Mouse (Mus musculus): Measurements from ENCODE around the gene Ift122. TPM values are rescaled to one million over a fixed set of nuclear protein-coding genes. Genes with fewer than 3 reads are reported as not detected.

The Ift122 gene
- total and polyA plus RNA-seq, 3 experiments, result 3.3 to 8.0 TPM; not detected in 1

GRCm38 (mm10) chr6:115811606-115812005, 41.7 kb upstream of the Ift122 start:
- Histone ChIP-seq H3K27ac (ENCODE audit: control insufficient read depth, low read depth, low read length) (no peak overlapping the region), H3K9ac (ENCODE audit: control insufficient read depth, low read depth, low read length, poor library complexity, severe bottlenecking) (no peak overlapping the region), H3K36me3 (ENCODE audit: control insufficient read depth in 1 of 2, insufficient read depth in 2 of 2, low read length in 2 of 2) (peaks cover 9 to 11% of the 10 kb centered on the region in 2 experiments), H3K4me3 (ENCODE audit: control insufficient read depth in 1 of 2, insufficient read depth in 1 of 2, low read depth in 2 of 2, low read length in 2 of 2) (no peak overlapping the region), H3K4me1 (ENCODE audit: control insufficient read depth in 1 of 2, insufficient read depth in 2 of 2, low read length in 2 of 2) (peaks cover 4 to 14% of the 10 kb centered on the region in 2 experiments), H3K9me3 (replicated peaks; ENCODE audit: insufficient read depth, low read length) (no peaks in the 10 kb centered on the region), H3K27me3 (ENCODE audit: control insufficient read depth in 1 of 2, insufficient read depth in 2 of 2, low read length in 2 of 2) (no peaks in the 10 kb centered on the region), H3K79me2 (ENCODE audit: control insufficient read depth, insufficient read depth, low read length, poor library complexity) (peaks cover 19% of the 10 kb centered on the region)
- no peak for TF ChIP-seq GABPA (IDR thresholded peaks at IDR 0.05; ENCODE audit: low read depth, low read length)
- TF ChIP-seq CHD1 (IDR thresholded peaks at IDR 0.05; ENCODE audit: low read depth, low read length), result no peak
- TF ChIP-seq ELF1 (IDR thresholded peaks at IDR 0.05; ENCODE audit: low read depth, low read length), result no peak
- TF ChIP-seq TBP (IDR thresholded peaks at IDR 0.05; ENCODE audit: low read depth, low read length), result no peak
- no peak for TF ChIP-seq TAL1 (IDR thresholded peaks at IDR 0.05; ENCODE audit: low read length)
- TF ChIP-seq RAD21 (IDR thresholded peaks at IDR 0.05; ENCODE audit: low read depth, low read length), result no peak
- no peak for TF ChIP-seq USF2 (IDR thresholded peaks at IDR 0.05; ENCODE audit: borderline replicate concordance in 1 of 2, insufficient read depth in 1 of 2, low read depth in 1 of 2, low read length in 2 of 2)
- no peak for TF ChIP-seq ETS1 (IDR thresholded peaks at IDR 0.05; ENCODE audit: low read depth, low read length)
- no peak for TF ChIP-seq ZNF384 (IDR thresholded peaks at IDR 0.05; ENCODE audit: low read depth, low read length)
- TF ChIP-seq POLR2AphosphoS2 (IDR thresholded peaks at IDR 0.05; ENCODE audit: low read length), result no peak
- no peak for TF ChIP-seq ZKSCAN1 (IDR thresholded peaks at IDR 0.05; ENCODE audit: low read depth, low read length)
- DNase-seq (ENCODE audit: low read depth, low spot score), result no peak

GRCm38 (mm10) chr6:115814104-115814503, 39.2 kb upstream of the Ift122 start:
- DNase-seq (ENCODE audit: low read depth, low spot score), result peak; percentile 91
- Histone ChIP-seq H3K4me1 (ENCODE audit: control insufficient read depth in 1 of 2, insufficient read depth in 2 of 2, low read length in 2 of 2) (peaks cover 4 to 13% of the 10 kb centered on the region in 2 experiments), H3K36me3 (ENCODE audit: control insufficient read depth in 1 of 2, insufficient read depth in 2 of 2, low read length in 2 of 2) (peaks cover 0 to 10% of the 10 kb centered on the region in 2 experiments; a peak in 2 of 4 replicates), H3K9me3 (replicated peaks; ENCODE audit: insufficient read depth, low read length) (no peaks in the 10 kb centered on the region), H3K27me3 (ENCODE audit: control insufficient read depth in 1 of 2, insufficient read depth in 2 of 2, low read length in 2 of 2) (no peaks in the 10 kb centered on the region), H3K9ac (ENCODE audit: control insufficient read depth, low read depth, low read length, poor library complexity, severe bottlenecking) (peak overlapping the region; percentile 56), H3K4me3 (ENCODE audit: control insufficient read depth in 1 of 2, insufficient read depth in 1 of 2, low read depth in 2 of 2, low read length in 2 of 2) (peak overlapping the region; percentile 25 to 47), H3K27ac (ENCODE audit: control insufficient read depth, low read depth, low read length) (peak overlapping the region; percentile 68), H3K79me2 (ENCODE audit: control insufficient read depth, insufficient read depth, low read length, poor library complexity) (no peaks in the 10 kb centered on the region)
- TF ChIP-seq ZKSCAN1 (IDR thresholded peaks at IDR 0.05; ENCODE audit: low read depth, low read length), result no peak
- TF ChIP-seq HCFC1 (IDR thresholded peaks at IDR 0.05; ENCODE audit: low read depth, low read length), result peak; percentile 55; the same call in 1 of the 2 replicates
- peak; percentile 62 for TF ChIP-seq RAD21 (IDR thresholded peaks at IDR 0.05; ENCODE audit: low read depth, low read length)
- TF ChIP-seq MAZ (IDR thresholded peaks at IDR 0.05; ENCODE audit: low read depth, low read length), result peak; percentile 59; the same call in 1 of the 2 replicates
- peak; percentile 72 to 86 (median 74) for TF ChIP-seq CTCF (IDR thresholded peaks at IDR 0.05 in 2 of 3, conservative IDR thresholded peaks at IDR 0.05 in 1 of 3; ENCODE audit: control insufficient read depth in 1 of 3, insufficient read depth in 1 of 3, low read depth in 2 of 3, low read length in 3 of 3, poor library complexity in 1 of 3, severe bottlenecking in 1 of 3)
- no peak for TF ChIP-seq POLR2AphosphoS2 (IDR thresholded peaks at IDR 0.05; ENCODE audit: low read length)
- no peak for TF ChIP-seq NRF1 (IDR thresholded peaks at IDR 0.05; ENCODE audit: insufficient read depth, low read depth, low read length, poor library complexity, severe bottlenecking)
- peak; percentile 72 to 76; a peak in 3 of 4 replicates for TF ChIP-seq EP300 (IDR thresholded peaks at IDR 0.05; ENCODE audit: low read depth in 1 of 2, low read length in 2 of 2)
- no peak for TF ChIP-seq USF1 (IDR thresholded peaks at IDR 0.05; ENCODE audit: low read depth, low read length)
- TF ChIP-seq SMC3 (IDR thresholded peaks at IDR 0.05; ENCODE audit: low read depth, low read length), result peak; percentile 83
- peak; percentile 66 for TF ChIP-seq RCOR1 (IDR thresholded peaks at IDR 0.05; ENCODE audit: low read depth, low read length)
- peak; percentile 75 for TF ChIP-seq TAL1 (IDR thresholded peaks at IDR 0.05; ENCODE audit: low read length)
- TF ChIP-seq MYB (IDR thresholded peaks at IDR 0.05; ENCODE audit: low read depth, low read length), result no peak
- peak; percentile 52; the same call in 1 of the 2 replicates for TF ChIP-seq MYC (IDR thresholded peaks at IDR 0.05; ENCODE audit: low read depth, low read length)
- no peak for TF ChIP-seq MEF2A (IDR thresholded peaks at IDR 0.05; ENCODE audit: extremely low read depth, insufficient replicate concordance, low read depth, low read length, poor library complexity, severe bottlenecking)
- TF ChIP-seq UBTF (IDR thresholded peaks at IDR 0.05; ENCODE audit: borderline replicate concordance, insufficient read depth, low read depth, low read length), result no peak
- TF ChIP-seq MAX (IDR thresholded peaks at IDR 0.05; ENCODE audit: low read length), result no peak
- 0 out of 4 replicates have a peak, but pooled peaks of 1 of the 2 experiments have one; percentile 27 for TF ChIP-seq POLR2A (IDR thresholded peaks at IDR 0.05; ENCODE audit: control insufficient read depth in 1 of 2, insufficient read depth in 1 of 2, low read depth in 1 of 2, low read length in 2 of 2, poor library complexity in 1 of 2)
- peak; percentile 76 for TF ChIP-seq SIN3A (IDR thresholded peaks at IDR 0.05; ENCODE audit: low read length)
- TF ChIP-seq JUND (IDR thresholded peaks at IDR 0.05; ENCODE audit: low read depth, low read length), result no peak
- peak; percentile 5; the same call in 1 of the 2 replicates for TF ChIP-seq TBP (IDR thresholded peaks at IDR 0.05; ENCODE audit: low read depth, low read length)
- TF ChIP-seq ELF1 (IDR thresholded peaks at IDR 0.05; ENCODE audit: low read depth, low read length), result 0 out of 2 replicates have a peak, but pooled peaks have one; percentile 9
- no peak for TF ChIP-seq ZNF384 (IDR thresholded peaks at IDR 0.05; ENCODE audit: low read depth, low read length)
- TF ChIP-seq GATA1 (IDR thresholded peaks at IDR 0.05; ENCODE audit: low read depth, low read length), result peak; percentile 71
- peak; percentile 87 for TF ChIP-seq ETS1 (IDR thresholded peaks at IDR 0.05; ENCODE audit: low read depth, low read length)
- TF ChIP-seq E2F4 (IDR thresholded peaks at IDR 0.05; ENCODE audit: borderline replicate concordance, low read depth, low read length), result no peak
